Mouse (Mus musculus): Measurements from ENCODE around the gene Pde4d. TPM values are rescaled to one million over a fixed set of nuclear protein-coding genes. Genes with fewer than 3 reads are reported as not detected.

The Pde4d gene
- polyA plus RNA-seq, 1 experiment from 2014 or later, result 16.7 TPM

- no peak for ATAC-seq (replicated peaks; ENCODE audit: low FRiP score)
- H3K4me1 ChIP-seq, result peaks cover 4% of the 10 kb centered on the region
- H3K27ac ChIP-seq, result no peak overlapping the region
- WGBS, result 88% methylated on average over 15 of the region's 15 CpGs
- no peak overlapping the region for H3K4me2 ChIP-seq
- H3K9ac ChIP-seq, result no peak overlapping the region
- H3K4me3 ChIP-seq (replicated peaks), result no peak overlapping the region
- H3K27me3 ChIP-seq, result no peaks in the 10 kb centered on the region
- H3K36me3 ChIP-seq, result no peaks in the 10 kb centered on the region
- H3K9me3 ChIP-seq (replicated peaks), result no peaks in the 10 kb centered on the region
Measured at GRCm38 (mm10) chr13:109924771-109925170, 1475.0 kb downstream of the Pde4d start.

GRCm38 (mm10) chr13:109926277-109926920, 1476.7 kb downstream of the Pde4d start:
- peak; percentile 74; the same call in 1 of the 2 replicates for ATAC-seq (replicated peaks; ENCODE audit: low FRiP score)
- 39% methylated on average over 15 of the region's 15 CpGs for WGBS
- peak overlapping the region; percentile 9; the same call in 1 of the 2 replicates for H3K4me3 ChIP-seq (replicated peaks)

GRCm38 (mm10) chr13:109927782-109928181, 1478.0 kb downstream of the Pde4d start:
- WGBS, result 68% methylated on average over 2 of the region's 2 CpGs

More at GRCm38 (mm10) chr13:109926277-109926920, 1476.7 kb downstream of the Pde4d start:
- no peak overlapping the region for H3K9ac ChIP-seq
- H3K4me2 ChIP-seq, result peak overlapping the region; percentile 46
- no peaks in the 10 kb centered on the region for H3K27me3 ChIP-seq
- H3K9me3 ChIP-seq (replicated peaks), result no peaks in the 10 kb centered on the region
- H3K27ac ChIP-seq, result no peak overlapping the region
- H3K36me3 ChIP-seq, result no peaks in the 10 kb centered on the region
- peaks cover 4% of the 10 kb centered on the region for H3K4me1 ChIP-seq

GRCm38 (mm10) chr13:109932688-109933087, 1482.9 kb downstream of the Pde4d start:
- no peaks in the 10 kb centered on the region for H3K9me3 ChIP-seq (replicated peaks)
- no peaks in the 10 kb centered on the region for H3K4me1 ChIP-seq
- no peaks in the 10 kb centered on the region for H3K27me3 ChIP-seq
- H3K4me2 ChIP-seq, result no peak overlapping the region
- 93% methylated on average over 13 of the region's 13 CpGs for WGBS
- H3K9ac ChIP-seq, result no peak overlapping the region
- H3K36me3 ChIP-seq, result 0 out of 2 replicates have a peak, but pooled peaks cover 6% of the 10 kb centered on the region
- no peak overlapping the region for H3K27ac ChIP-seq
- H3K4me3 ChIP-seq (replicated peaks), result no peak overlapping the region
- no peak for ATAC-seq (replicated peaks; ENCODE audit: low FRiP score)

More at GRCm38 (mm10) chr13:109927782-109928181, 1478.0 kb downstream of the Pde4d start:
- Histone ChIP-seq H3K4me3 (replicated peaks) (no peak overlapping the region), H3K9me3 (replicated peaks) (no peaks in the 10 kb centered on the region), H3K27ac (no peak overlapping the region), H3K4me1 (peaks cover 4% of the 10 kb centered on the region), H3K9ac (no peak overlapping the region), H3K27me3 (no peaks in the 10 kb centered on the region), H3K4me2 (no peak overlapping the region), H3K36me3 (no peaks in the 10 kb centered on the region)
- ATAC-seq (replicated peaks; ENCODE audit: low FRiP score), result no peak

GRCm38 (mm10) chr13:109933554-109933953, 1483.8 kb downstream of the Pde4d start:
- no peaks in the 10 kb centered on the region for H3K9me3 ChIP-seq (replicated peaks)
- H3K4me2 ChIP-seq, result no peak overlapping the region
- 0 out of 2 replicates have a peak, but pooled peaks cover 11% of the 10 kb centered on the region for H3K36me3 ChIP-seq
- no peaks in the 10 kb centered on the region for H3K27me3 ChIP-seq
- H3K4me3 ChIP-seq (replicated peaks), result no peak overlapping the region
- H3K4me1 ChIP-seq, result no peaks in the 10 kb centered on the region
- H3K9ac ChIP-seq, result no peak overlapping the region
- H3K27ac ChIP-seq, result no peak overlapping the region
- ATAC-seq (replicated peaks; ENCODE audit: low FRiP score), result no peak
- 90% methylated on average over 7 of the region's 7 CpGs for WGBS

- H3K27ac ChIP-seq, result no peak overlapping the region
- H3K4me1 ChIP-seq, result no peaks in the 10 kb centered on the region
- no peak overlapping the region for H3K9ac ChIP-seq
- ATAC-seq (replicated peaks; ENCODE audit: low FRiP score), result no peak
- no peak overlapping the region for H3K4me2 ChIP-seq
- H3K9me3 ChIP-seq (replicated peaks), result no peaks in the 10 kb centered on the region
- peaks cover 19% of the 10 kb centered on the region; the same call in 1 of the 2 replicates for H3K36me3 ChIP-seq
- H3K4me3 ChIP-seq (replicated peaks), result no peak overlapping the region
- 95% methylated on average over 5 of the region's 5 CpGs for WGBS
- H3K27me3 ChIP-seq, result no peaks in the 10 kb centered on the region
Measured at GRCm38 (mm10) chr13:109936866-109937265, 1487.1 kb downstream of the Pde4d start.

- 88% methylated on average over 7 of the region's 7 CpGs for WGBS
- no peak for ATAC-seq (replicated peaks; ENCODE audit: low FRiP score)
Measured at GRCm38 (mm10) chr13:109944822-109945551, 1495.2 kb downstream of the Pde4d start.

GRCm38 (mm10) chr13:109951466-109951865, 1501.7 kb downstream of the Pde4d start:
- no peaks in the 10 kb centered on the region for H3K4me1 ChIP-seq
- no peak for ATAC-seq (replicated peaks; ENCODE audit: low FRiP score)
- H3K27ac ChIP-seq, result no peak overlapping the region
- peaks cover 53% of the 10 kb centered on the region for H3K36me3 ChIP-seq
- no peak overlapping the region for H3K4me3 ChIP-seq (replicated peaks)
- H3K27me3 ChIP-seq, result no peaks in the 10 kb centered on the region
- H3K9me3 ChIP-seq (replicated peaks), result no peaks in the 10 kb centered on the region; the same call in 1 of the 2 replicates
- WGBS, result 52% methylated on average over 14 of the region's 14 CpGs
- no peak overlapping the region for H3K9ac ChIP-seq
- no peak overlapping the region for H3K4me2 ChIP-seq

More at GRCm38 (mm10) chr13:109944822-109945551, 1495.2 kb downstream of the Pde4d start:
- Histone ChIP-seq H3K27me3 (no peaks in the 10 kb centered on the region), H3K9me3 (replicated peaks) (no peaks in the 10 kb centered on the region), H3K4me3 (replicated peaks) (no peak overlapping the region), H3K36me3 (peaks cover 30% of the 10 kb centered on the region), H3K9ac (no peak overlapping the region), H3K27ac (no peak overlapping the region), H3K4me2 (no peak overlapping the region), H3K4me1 (no peaks in the 10 kb centered on the region)

GRCm38 (mm10) chr13:109954189-109954588, 1504.4 kb downstream of the Pde4d start:
- H3K9ac ChIP-seq, result no peak overlapping the region
- ATAC-seq (replicated peaks; ENCODE audit: low FRiP score), result no peak
- 96% methylated on average over 8 of the region's 8 CpGs for WGBS

GRCm38 (mm10) chr13:109957953-109958352, 1508.2 kb downstream of the Pde4d start:
- Histone ChIP-seq H3K9me3 (replicated peaks) (no peaks in the 10 kb centered on the region; the same call in 1 of the 2 replicates), H3K4me1 (no peaks in the 10 kb centered on the region), H3K27ac (no peak overlapping the region), H3K9ac (no peak overlapping the region), H3K4me2 (no peak overlapping the region), H3K4me3 (replicated peaks) (no peak overlapping the region), H3K27me3 (no peaks in the 10 kb centered on the region), H3K36me3 (peaks cover 6% of the 10 kb centered on the region)
- WGBS, result 28% methylated on average over 4 of the region's 4 CpGs
- ATAC-seq (replicated peaks; ENCODE audit: low FRiP score), result no peak

More at GRCm38 (mm10) chr13:109954189-109954588, 1504.4 kb downstream of the Pde4d start:
- H3K36me3 ChIP-seq, result peaks cover 37% of the 10 kb centered on the region
- H3K4me1 ChIP-seq, result no peaks in the 10 kb centered on the region
- no peak overlapping the region for H3K4me2 ChIP-seq
- no peaks in the 10 kb centered on the region; the same call in 1 of the 2 replicates for H3K9me3 ChIP-seq (replicated peaks)
- H3K4me3 ChIP-seq (replicated peaks), result no peak overlapping the region
- H3K27ac ChIP-seq, result no peak overlapping the region
- H3K27me3 ChIP-seq, result no peaks in the 10 kb centered on the region

GRCm38 (mm10) chr13:109982821-109983443, 1533.2 kb downstream of the Pde4d start:
- no peak overlapping the region for H3K4me3 ChIP-seq (replicated peaks)
- H3K9me3 ChIP-seq (replicated peaks), result no peaks in the 10 kb centered on the region
- ATAC-seq (replicated peaks; ENCODE audit: low FRiP score), result no peak
- H3K4me1 ChIP-seq, result no peaks in the 10 kb centered on the region
- no peaks in the 10 kb centered on the region for H3K36me3 ChIP-seq
- no peak overlapping the region for H3K27ac ChIP-seq
- H3K27me3 ChIP-seq, result no peaks in the 10 kb centered on the region
- no peak overlapping the region for H3K9ac ChIP-seq
- 49% methylated on average over 10 of the region's 10 CpGs for WGBS
- no peak overlapping the region for H3K4me2 ChIP-seq

GRCm38 (mm10) chr13:109985411-109985810, 1535.7 kb downstream of the Pde4d start:
- Histone ChIP-seq H3K9me3 (replicated peaks) (no peaks in the 10 kb centered on the region), H3K4me1 (no peaks in the 10 kb centered on the region), H3K9ac (no peak overlapping the region), H3K27ac (no peak overlapping the region), H3K36me3 (no peaks in the 10 kb centered on the region), H3K27me3 (no peaks in the 10 kb centered on the region), H3K4me3 (replicated peaks) (no peak overlapping the region), H3K4me2 (no peak overlapping the region)
- 87% methylated on average over 5 of the region's 5 CpGs for WGBS
- ATAC-seq (replicated peaks; ENCODE audit: low FRiP score), result no peak
